Mouse (Mus musculus): ENCODE results near the gene Nutm1. TPM values are rescaled to one million over a fixed set of nuclear protein-coding genes. Genes with fewer than 3 reads are reported as not detected.

Nutm1 gene
- total RNA-seq (2014; rRNA removed) (not detected in 2 replicates), polyA plus RNA-seq (2012; rRNA removed) (not detected in 2 replicates)

GRCm38 (mm10) chr2:112259241-112259962, at the start of gene Nutm1:
Gene Nutm1, minus strand, starts transcription at chr2:112259291.
- Histone ChIP-seq H3K9ac (ENCODE audit: low read depth, low read length) (no peak within 1 kb of the TSS), H3K4me3 (ENCODE audit: insufficient read depth, low read depth, low read length) (no peak within 1 kb of the TSS), H3K79me2 (ENCODE audit: control insufficient read depth, insufficient read depth, low read length) (no peaks in the 10 kb centered on the region; the same call in 1 of the 2 replicates), H3K4me1 (ENCODE audit: control insufficient read depth, insufficient read depth, low read length) (peaks cover 6% of the 10 kb centered on the region), H3K27ac (replicated peaks; ENCODE audit: insufficient read depth, low read depth, low read length) (no peak within 1 kb of the TSS), H3K27me3 (ENCODE audit: control insufficient read depth, insufficient read depth, low read length) (no peaks in the 10 kb centered on the region), H3K36me3 (ENCODE audit: control insufficient read depth, insufficient read depth, low read length) (no peaks in the 10 kb centered on the region)
- TF ChIP-seq CTCF (IDR thresholded peaks at IDR 0.05; ENCODE audit: low read depth, low read length) = peak; percentile 28; the same call in 1 of the 2 replicates
- no peak for TF ChIP-seq POLR2A (IDR thresholded peaks at IDR 0.05; ENCODE audit: extremely low read depth, insufficient read depth, low read length)
- 71% methylated on average over 10 of the region's 10 CpGs for WGBS
- peak; percentile 19 for DNase-seq (ENCODE audit: extremely low read depth, low read depth, low spot score)

- DNase-seq (ENCODE audit: extremely low read depth, low read depth, low spot score) = no peak
- H3K36me3 ChIP-seq (ENCODE audit: control insufficient read depth, insufficient read depth, low read length) = no peaks in the 10 kb centered on the region
- H3K27ac ChIP-seq (replicated peaks; ENCODE audit: insufficient read depth, low read depth, low read length) = no peak overlapping the region
- H3K27me3 ChIP-seq (ENCODE audit: control insufficient read depth, insufficient read depth, low read length) = no peaks in the 10 kb centered on the region
- peaks cover 1% of the 10 kb centered on the region; the same call in 1 of the 2 replicates for H3K4me1 ChIP-seq (ENCODE audit: control insufficient read depth, insufficient read depth, low read length)
- no peak for TF ChIP-seq POLR2A (IDR thresholded peaks at IDR 0.05; ENCODE audit: extremely low read depth, insufficient read depth, low read length)
- TF ChIP-seq CTCF (IDR thresholded peaks at IDR 0.05; ENCODE audit: low read depth, low read length) = no peak
- H3K79me2 ChIP-seq (ENCODE audit: control insufficient read depth, insufficient read depth, low read length) = no peaks in the 10 kb centered on the region; the same call in 1 of the 2 replicates
- no peak overlapping the region for H3K4me3 ChIP-seq (ENCODE audit: insufficient read depth, low read depth, low read length)
- H3K9ac ChIP-seq (ENCODE audit: low read depth, low read length) = no peak overlapping the region
- whole genome bisulfite sequencing = 84% methylated on average over 3 of the region's 3 CpGs
These were observed 49.6 kb upstream of the Nutm1 start for GRCm38 (mm10) chr2:112308671-112309070.

- Histone ChIP-seq H3K4me3 (ENCODE audit: insufficient read depth, low read depth, low read length) (no peak overlapping the region), H3K36me3 (ENCODE audit: control insufficient read depth, insufficient read depth, low read length) (no peaks in the 10 kb centered on the region), H3K27me3 (ENCODE audit: control insufficient read depth, insufficient read depth, low read length) (no peaks in the 10 kb centered on the region), H3K4me1 (ENCODE audit: control insufficient read depth, insufficient read depth, low read length) (peaks cover 8% of the 10 kb centered on the region), H3K79me2 (ENCODE audit: control insufficient read depth, insufficient read depth, low read length) (peaks cover 9% of the 10 kb centered on the region; the same call in 1 of the 2 replicates), H3K9ac (ENCODE audit: low read depth, low read length) (no peak overlapping the region), H3K27ac (replicated peaks; ENCODE audit: insufficient read depth, low read depth, low read length) (no peak overlapping the region)
- peak; percentile 64 for DNase-seq (ENCODE audit: extremely low read depth, low read depth, low spot score)
- no peak for TF ChIP-seq CTCF (IDR thresholded peaks at IDR 0.05; ENCODE audit: low read depth, low read length)
- TF ChIP-seq POLR2A (IDR thresholded peaks at IDR 0.05; ENCODE audit: extremely low read depth, insufficient read depth, low read length) = no peak
- 44% methylated on average over 4 of the region's 4 CpGs for WGBS
These were observed 39.1 kb upstream of the Nutm1 start for GRCm38 (mm10) chr2:112298221-112298620.

- Histone ChIP-seq H3K9ac (ENCODE audit: low read depth, low read length) (no peak overlapping the region), H3K27ac (replicated peaks; ENCODE audit: insufficient read depth, low read depth, low read length) (no peak overlapping the region), H3K4me3 (ENCODE audit: insufficient read depth, low read depth, low read length) (no peak overlapping the region), H3K4me1 (ENCODE audit: control insufficient read depth, insufficient read depth, low read length) (peaks cover 8% of the 10 kb centered on the region), H3K27me3 (ENCODE audit: control insufficient read depth, insufficient read depth, low read length) (no peaks in the 10 kb centered on the region), H3K79me2 (ENCODE audit: control insufficient read depth, insufficient read depth, low read length) (peaks cover 6% of the 10 kb centered on the region; the same call in 1 of the 2 replicates), H3K36me3 (ENCODE audit: control insufficient read depth, insufficient read depth, low read length) (no peaks in the 10 kb centered on the region)
- whole genome bisulfite sequencing = 88% methylated on average over 3 of the region's 3 CpGs
- no peak for TF ChIP-seq POLR2A (IDR thresholded peaks at IDR 0.05; ENCODE audit: extremely low read depth, insufficient read depth, low read length)
- TF ChIP-seq CTCF (IDR thresholded peaks at IDR 0.05; ENCODE audit: low read depth, low read length) = no peak
- no peak for DNase-seq (ENCODE audit: extremely low read depth, low read depth, low spot score)
These were observed 37.1 kb upstream of the Nutm1 start for GRCm38 (mm10) chr2:112296211-112296610.

- Histone ChIP-seq H3K27me3 (ENCODE audit: control insufficient read depth, insufficient read depth, low read length) (no peaks in the 10 kb centered on the region), H3K4me3 (ENCODE audit: insufficient read depth, low read depth, low read length) (no peak overlapping the region), H3K27ac (replicated peaks; ENCODE audit: insufficient read depth, low read depth, low read length) (no peak overlapping the region), H3K9ac (ENCODE audit: low read depth, low read length) (no peak overlapping the region), H3K4me1 (ENCODE audit: control insufficient read depth, insufficient read depth, low read length) (peaks cover 3% of the 10 kb centered on the region), H3K36me3 (ENCODE audit: control insufficient read depth, insufficient read depth, low read length) (no peaks in the 10 kb centered on the region), H3K79me2 (ENCODE audit: control insufficient read depth, insufficient read depth, low read length) (peaks cover 3% of the 10 kb centered on the region; the same call in 1 of the 2 replicates)
- 100% methylated on average over 2 of the region's 2 CpGs for WGBS
- no peak for DNase-seq (ENCODE audit: extremely low read depth, low read depth, low spot score)
- TF ChIP-seq POLR2A (IDR thresholded peaks at IDR 0.05; ENCODE audit: extremely low read depth, insufficient read depth, low read length) (no peak), CTCF (IDR thresholded peaks at IDR 0.05; ENCODE audit: low read depth, low read length) (no peak)
These were observed 33.7 kb upstream of the Nutm1 start for GRCm38 (mm10) chr2:112292823-112293222.

- H3K9ac ChIP-seq (ENCODE audit: low read depth, low read length) = no peak overlapping the region
These were observed 30.4 kb upstream of the Nutm1 start for GRCm38 (mm10) chr2:112289507-112289906.

More at GRCm38 (mm10) chr2:112289507-112289906, 30.4 kb upstream of the Nutm1 start:
- DNase-seq (ENCODE audit: extremely low read depth, low read depth, low spot score) = no peak
- H3K4me3 ChIP-seq (ENCODE audit: insufficient read depth, low read depth, low read length) = no peak overlapping the region
- TF ChIP-seq CTCF (IDR thresholded peaks at IDR 0.05; ENCODE audit: low read depth, low read length) (no peak), POLR2A (IDR thresholded peaks at IDR 0.05; ENCODE audit: extremely low read depth, insufficient read depth, low read length) (no peak)
- peaks cover 6% of the 10 kb centered on the region; the same call in 1 of the 2 replicates for H3K4me1 ChIP-seq (ENCODE audit: control insufficient read depth, insufficient read depth, low read length)
- peaks cover 5% of the 10 kb centered on the region; the same call in 1 of the 2 replicates for H3K79me2 ChIP-seq (ENCODE audit: control insufficient read depth, insufficient read depth, low read length)
- no peaks in the 10 kb centered on the region for H3K36me3 ChIP-seq (ENCODE audit: control insufficient read depth, insufficient read depth, low read length)
- WGBS = 97% methylated on average over 3 of the region's 3 CpGs
- H3K27ac ChIP-seq (replicated peaks; ENCODE audit: insufficient read depth, low read depth, low read length) = no peak overlapping the region
- H3K27me3 ChIP-seq (ENCODE audit: control insufficient read depth, insufficient read depth, low read length) = no peaks in the 10 kb centered on the region
